7 mouse cellular contexts compared by ENCODE assay signal in genomic region chr15:79440223-79440622, GRCm38 (mm10). TPM values are rescaled to one million over a fixed set of nuclear protein-coding genes. Genes with fewer than 3 reads are reported as not detected.
DNase-seq lines count a peak whose midpoint lies in the region; ATAC-seq lines count a peak whose summit lies in the region.

No protein-coding gene starts in this region.

- peaks cover 34% of the 10 kb centered on the region for H3K36me3 ChIP-seq in hindbrain, embryonic 14.5 days (replicated peaks; ENCODE audit: control insufficient read depth, insufficient read depth)
- peaks cover 45% of the 10 kb centered on the region for H3K36me3 ChIP-seq in midbrain, embryonic 10.5 days
- peaks cover 6% of the 10 kb centered on the region; the same call in 1 of the 2 replicates for H3K36me3 ChIP-seq in stomach, embryonic 16.5 days (ENCODE audit: control insufficient read depth, insufficient read depth, low read length)

- intact Hi-C loops in left cerebral cortex, postnatal 36 days (cut with DNase I), result loop anchor here (5.0 kb wide), 1 partner anchor 38 kb away; the partner anchor contains the start of gene Tmem184b

- H3K9me3 ChIP-seq in hindbrain, embryonic 14.5 days (ENCODE audit: control insufficient read depth, low read length), result no peaks in the 10 kb centered on the region
- H3K9me3 ChIP-seq in midbrain, embryonic 10.5 days (replicated peaks), result no peaks in the 10 kb centered on the region
- H3K9me3 ChIP-seq in stomach, embryonic 16.5 days (replicated peaks; ENCODE audit: control insufficient read depth, low read length), result no peaks in the 10 kb centered on the region

- no peaks in the 10 kb centered on the region for H3K27me3 ChIP-seq in hindbrain, embryonic 14.5 days (ENCODE audit: control insufficient read depth, insufficient read depth, low read length)
- peaks cover 8% of the 10 kb centered on the region; the same call in 1 of the 2 replicates for H3K27me3 ChIP-seq in midbrain, embryonic 10.5 days (ENCODE audit: low read depth, poor library complexity, severe bottlenecking)
- peaks cover 2% of the 10 kb centered on the region; the same call in 1 of the 2 replicates for H3K27me3 ChIP-seq in stomach, embryonic 16.5 days (ENCODE audit: control insufficient read depth, insufficient read depth, low read length)

- no peak for ATAC-seq in hindbrain, embryonic 14.5 days (ENCODE audit: low FRiP score)
- ATAC-seq in stomach, embryonic 16.5 days (ENCODE audit: insufficient read depth, low FRiP score), result no peak

- H3K4me1 ChIP-seq in hindbrain, embryonic 14.5 days (replicated peaks; ENCODE audit: control insufficient read depth, insufficient read depth, low read length), result peaks cover 59% of the 10 kb centered on the region
- peaks cover 83% of the 10 kb centered on the region for H3K4me1 ChIP-seq in midbrain, embryonic 10.5 days
- peaks cover 45% of the 10 kb centered on the region for H3K4me1 ChIP-seq in stomach, embryonic 16.5 days (ENCODE audit: control insufficient read depth, insufficient read depth, low read length)

- 56% methylated on average over 4 of the region's 4 CpGs for WGBS in hindbrain, embryonic 14.5 days
- 84% methylated on average over 4 of the region's 4 CpGs for WGBS in midbrain, embryonic 10.5 days
- WGBS in stomach, embryonic 16.5 days, result 68% methylated on average over 4 of the region's 4 CpGs

- peak; percentile 86 for DNase-seq in adrenal gland, adult 2 months
- peak; percentile 62 to 68 for DNase-seq in cerebellum, adult 18-20 months
- peak; percentile 70 for DNase-seq in gastrocnemius, postnatal 10 days
- no peak for DNase-seq in hindbrain, embryonic 14.5 days (ENCODE audit: low spot score)
- peak; percentile 50 to 64 for DNase-seq in left cerebral cortex, postnatal 36 days (ENCODE audit: low spot score in 2 of 2)
- DNase-seq in midbrain, embryonic 10.5 days (ENCODE audit: low spot score), result no peak

- H3K4me3 ChIP-seq in hindbrain, embryonic 14.5 days (replicated peaks; ENCODE audit: low read length), result peak overlapping the region; percentile 81
- H3K4me3 ChIP-seq in midbrain, embryonic 10.5 days, result peak overlapping the region; percentile 91
- H3K4me3 ChIP-seq in stomach, embryonic 16.5 days (replicated peaks; ENCODE audit: low read length), result peak overlapping the region; percentile 73

- H3K9ac ChIP-seq in hindbrain, embryonic 14.5 days, result peak overlapping the region; percentile 100
- H3K9ac ChIP-seq in stomach, embryonic 16.5 days (ENCODE audit: low read length), result peak overlapping the region; percentile 98

- H3K4me2 ChIP-seq in hindbrain, embryonic 14.5 days (replicated peaks), result peak overlapping the region; percentile 84
- H3K4me2 ChIP-seq in stomach, embryonic 16.5 days (ENCODE audit: low read depth, low read length), result peak overlapping the region; percentile 55

- no peak overlapping the region for H3K27ac ChIP-seq in hindbrain, embryonic 14.5 days
- H3K27ac ChIP-seq in midbrain, embryonic 10.5 days (replicated peaks), result peak overlapping the region; percentile 100
- H3K27ac ChIP-seq in stomach, embryonic 16.5 days (ENCODE audit: low read length), result no peak overlapping the region

RNA-seq across cellular contexts. Expression of gene Csnk1e, which starts 15.1 kb away (rescaled TPM):
- 10 to 100 TPM; 74.6 to 87.7 TPM for total RNA-seq in adrenal gland, adult 2 months (2021)
- 59.2 and 65.3 TPM in 2 replicates for polyA plus RNA-seq in adrenal gland, adult 2 months (2012; rRNA removed)
- total RNA-seq in gastrocnemius, postnatal 10 days (2021), result 10 to 100 TPM; 55.5 to 60.8 TPM
- 184 and 213 TPM in 2 replicates for polyA plus RNA-seq in hindbrain, embryonic 14.5 days (2014; fragmentation: Nextera tagmentation; extraction: Ambion mirVana)
- 100 to 1,000 TPM; 135 to 154 TPM for total RNA-seq in left cerebral cortex, postnatal 36 days (2021)
- polyA plus RNA-seq in midbrain, embryonic 10.5 days (2016; fragmentation: Nextera tagmentation; extraction: Ambion mirVana), result 128 and 162 TPM in 2 replicates
- 34.5 and 35.0 TPM in 2 replicates for polyA plus RNA-seq in stomach, embryonic 16.5 days (2015; fragmentation: Nextera tagmentation; extraction: Ambion mirVana)

RNA-seq across cellular contexts. Expression of gene Tmem184b, which starts 36.9 kb away (rescaled TPM):
- total RNA-seq in adrenal gland, adult 2 months (2021), result 10 to 100 TPM; 61.5 to 66.3 TPM
- polyA plus RNA-seq in adrenal gland, adult 2 months (2012; rRNA removed), result 255 and 262 TPM in 2 replicates
- 10 to 100 TPM; 42.0 to 47.5 TPM for total RNA-seq in gastrocnemius, postnatal 10 days (2021)
- polyA plus RNA-seq in hindbrain, embryonic 14.5 days (2014; fragmentation: Nextera tagmentation; extraction: Ambion mirVana), result 39.9 and 40.0 TPM in 2 replicates
- 10 to 100 TPM; 67.6 to 73.5 TPM for total RNA-seq in left cerebral cortex, postnatal 36 days (2021)
- polyA plus RNA-seq in midbrain, embryonic 10.5 days (2016; fragmentation: Nextera tagmentation; extraction: Ambion mirVana), result 56.3 and 58.7 TPM in 2 replicates
- polyA plus RNA-seq in stomach, embryonic 16.5 days (2015; fragmentation: Nextera tagmentation; extraction: Ambion mirVana), result 52.7 and 59.6 TPM in 2 replicates

Comparison
In these comparisons a context has a peak if more than half of its experiments do, and no peak if none do; other contexts are left out.
1. DNase-seq: peak in adrenal gland, adult 2 months (single experiment), cerebellum, adult 18-20 months (2 of 2), gastrocnemius, postnatal 10 days (single experiment) and left cerebral cortex, postnatal 36 days (2 of 2); none in hindbrain, embryonic 14.5 days (single experiment) and midbrain, embryonic 10.5 days (single experiment).
2. Peak in every context shown above with its lines, with median percentiles within 50 percentile points of each other: H3K4me3 ChIP-seq.